Mouse (Mus musculus): ENCODE measurements at regions not wholly inside any gene's neighbourhood (a gene's known extent, or its start where the extent isn't known, plus 50 kb on each side); places are given as distances from the start of the nearest gene placed in this dataset.

GRCm38 (mm10) chr3:78581868-78582267 is 704.4 kb downstream of the Rapgef2 start:
- TF ChIP-seq CTCF (conservative IDR thresholded peaks at IDR 0.05; ENCODE audit: low read length): no peak
- no peak for TF ChIP-seq POU5F1 (IDR thresholded peaks at IDR 0.05; ENCODE audit: borderline replicate concordance, low read length)
- TF ChIP-seq NANOG (IDR thresholded peaks at IDR 0.05; ENCODE audit: borderline replicate concordance, low read length): no peak
